Mouse (Mus musculus) ES-E14 (cell line): ENCODE data around the gene Dock9.

ENCODE experiments used
- CHD2 ChIP-seq: IDR thresholded peaks from 2 replicates; pipeline ENCODE4 v1.6.1; 2014; ENCODE audit warnings: mild to moderate bottlenecking, low read depth, low read length, inconsistent platforms
- HCFC1 ChIP-seq: IDR thresholded peaks from 2 replicates; pipeline ENCODE4 v1.6.1; 2012; ENCODE audit warnings: low read length, inconsistent platforms, borderline replicate concordance; ENCODE audit not compliant: insufficient read depth
- MAFK ChIP-seq: IDR thresholded peaks from 2 replicates; pipeline ENCODE4 v1.6.1; 2014; ENCODE audit warnings: mild to moderate bottlenecking, low read depth, low read length, inconsistent platforms; ENCODE audit not compliant: insufficient read depth
- ZC3H11A ChIP-seq: IDR thresholded peaks from 2 replicates; pipeline ENCODE4 v1.6.1; 2012; ENCODE audit warnings: low read depth, mild to moderate bottlenecking, inconsistent platforms, low read length, borderline replicate concordance
- ZNF384 ChIP-seq: IDR thresholded peaks from 2 replicates; pipeline ENCODE4 v1.6.1; 2012; ENCODE audit warnings: low read depth, low read length, inconsistent platforms

DNA sequence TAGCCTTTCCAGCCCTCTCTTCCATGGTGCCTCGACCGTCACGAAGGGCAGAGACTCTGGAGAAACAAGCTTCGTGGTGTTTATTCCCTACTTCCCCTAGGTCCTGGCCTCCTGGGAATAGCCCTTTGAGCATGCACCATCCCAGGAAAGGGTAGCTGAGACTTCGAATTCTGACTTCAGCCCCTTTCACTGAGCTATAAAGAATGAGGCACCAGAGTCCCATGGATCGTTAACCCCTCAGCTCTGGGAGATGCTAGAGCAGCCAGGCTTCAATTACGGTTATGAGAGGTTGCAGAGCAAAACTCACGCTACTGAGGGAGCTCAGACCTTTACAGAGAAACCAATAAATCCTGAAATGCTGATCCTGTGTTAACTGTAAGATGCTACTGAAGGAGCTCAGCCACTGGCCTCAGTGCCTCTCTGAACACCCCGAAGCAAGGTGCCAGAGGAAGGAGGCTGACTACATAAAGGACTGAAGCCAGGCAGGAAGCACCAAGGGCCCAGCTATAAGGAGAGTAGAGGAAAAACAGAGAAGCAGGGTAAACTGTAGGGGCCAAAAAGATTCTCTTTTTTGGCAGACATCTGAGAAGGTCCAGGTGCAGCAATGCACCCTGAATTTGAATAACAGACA is 53.7 kb downstream of the Dock9 start:
- TF ChIP-seq HCFC1 (no peak), CHD2 (no peak), ZNF384 (no peak), ZC3H11A (no peak), MAFK (no peak)
